Mouse (Mus musculus): ENCODE data around the gene Greb1. TPM values are rescaled to one million over a fixed set of nuclear protein-coding genes. Genes with fewer than 3 reads are reported as not detected.
A peak's percentile ranks its signal among the peaks of the same experiment; 100 is the strongest.

Greb1 gene
- polyA plus RNA-seq, 1 experiment from 2014 or later = 17.2 TPM

GRCm38 (mm10) chr12:16752236-16752840, 48.3 kb downstream of the Greb1 start:
- Histone ChIP-seq H3K27ac (replicated peaks) (no peak overlapping the region), H3K36me3 (replicated peaks) (peaks cover 32% of the 10 kb centered on the region), H3K4me1 (peaks cover 14% of the 10 kb centered on the region), H3K4me3 (no peak overlapping the region), H3K9me3 (no peaks in the 10 kb centered on the region), H3K27me3 (replicated peaks; ENCODE audit: low read depth, poor library complexity, severe bottlenecking) (no peaks in the 10 kb centered on the region)
- no peak for DNase-seq (ENCODE audit: low spot score)
- 73% methylated on average over 12 of the region's 12 CpGs for WGBS

GRCm38 (mm10) chr12:16751609-16752008, 49.1 kb downstream of the Greb1 start:
- WGBS = 94% methylated on average over 6 of the region's 6 CpGs
- no peaks in the 10 kb centered on the region for H3K9me3 ChIP-seq
- no peak overlapping the region for H3K4me3 ChIP-seq
- peaks cover 31% of the 10 kb centered on the region for H3K36me3 ChIP-seq (replicated peaks)
- H3K27me3 ChIP-seq (replicated peaks; ENCODE audit: low read depth, poor library complexity, severe bottlenecking) = no peaks in the 10 kb centered on the region
- H3K27ac ChIP-seq (replicated peaks) = no peak overlapping the region
- peaks cover 14% of the 10 kb centered on the region for H3K4me1 ChIP-seq
- no peak for DNase-seq (ENCODE audit: low spot score)

DNA sequence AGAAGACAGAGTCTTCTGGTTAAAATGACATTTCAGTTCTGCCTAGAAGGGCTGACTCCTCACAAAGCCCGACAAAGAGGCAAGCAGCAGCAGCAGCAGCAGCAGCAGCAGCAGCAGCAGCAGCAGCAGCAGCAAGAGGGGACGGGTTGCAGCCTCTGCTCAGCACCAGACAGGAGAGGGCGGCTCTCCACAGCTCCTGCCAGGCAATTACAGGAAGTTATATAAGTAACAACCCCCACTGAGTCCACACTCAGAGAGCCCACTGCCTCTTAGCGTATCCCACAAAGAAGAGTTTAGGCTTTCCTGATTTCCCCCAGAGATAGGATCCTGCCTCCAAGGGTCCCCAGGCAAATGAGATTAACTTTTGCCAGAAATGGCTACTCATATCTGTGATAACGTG, 60.6 kb downstream of the Greb1 start:
- no peak for DNase-seq (ENCODE audit: low spot score)
- no peaks in the 10 kb centered on the region for H3K9me3 ChIP-seq
- H3K4me3 ChIP-seq = no peak overlapping the region
- H3K4me1 ChIP-seq = peaks cover 54% of the 10 kb centered on the region
- peak overlapping the region; percentile 32 for H3K27ac ChIP-seq (replicated peaks)
- WGBS = 36% methylated on average over 5 of the region's 5 CpGs
- no peaks in the 10 kb centered on the region for H3K27me3 ChIP-seq (replicated peaks; ENCODE audit: low read depth, poor library complexity, severe bottlenecking)
- H3K36me3 ChIP-seq (replicated peaks) = peaks cover 19% of the 10 kb centered on the region

GRCm38 (mm10) chr12:16737266-16737665, 63.4 kb downstream of the Greb1 start:
- Histone ChIP-seq H3K27ac (replicated peaks) (no peak overlapping the region; the same call in 1 of the 2 replicates), H3K4me3 (no peak overlapping the region), H3K27me3 (replicated peaks; ENCODE audit: low read depth, poor library complexity, severe bottlenecking) (no peaks in the 10 kb centered on the region), H3K4me1 (peaks cover 73% of the 10 kb centered on the region), H3K9me3 (no peaks in the 10 kb centered on the region), H3K36me3 (replicated peaks) (peaks cover 29% of the 10 kb centered on the region)
- DNase-seq (ENCODE audit: low spot score) = no peak
- WGBS = 19% methylated on average over 5 of the region's 5 CpGs

- H3K4me3 ChIP-seq = no peak overlapping the region
- no peak overlapping the region for H3K27ac ChIP-seq (replicated peaks)
- peaks cover 86% of the 10 kb centered on the region for H3K4me1 ChIP-seq
- no peaks in the 10 kb centered on the region for H3K27me3 ChIP-seq (replicated peaks; ENCODE audit: low read depth, poor library complexity, severe bottlenecking)
- no peaks in the 10 kb centered on the region for H3K9me3 ChIP-seq
- DNase-seq (ENCODE audit: low spot score) = no peak
- 87% methylated on average over 3 of the region's 3 CpGs for WGBS
- H3K36me3 ChIP-seq (replicated peaks) = peaks cover 38% of the 10 kb centered on the region
These were observed 66.0 kb downstream of the Greb1 start for GRCm38 (mm10) chr12:16734698-16735097.

DNA sequence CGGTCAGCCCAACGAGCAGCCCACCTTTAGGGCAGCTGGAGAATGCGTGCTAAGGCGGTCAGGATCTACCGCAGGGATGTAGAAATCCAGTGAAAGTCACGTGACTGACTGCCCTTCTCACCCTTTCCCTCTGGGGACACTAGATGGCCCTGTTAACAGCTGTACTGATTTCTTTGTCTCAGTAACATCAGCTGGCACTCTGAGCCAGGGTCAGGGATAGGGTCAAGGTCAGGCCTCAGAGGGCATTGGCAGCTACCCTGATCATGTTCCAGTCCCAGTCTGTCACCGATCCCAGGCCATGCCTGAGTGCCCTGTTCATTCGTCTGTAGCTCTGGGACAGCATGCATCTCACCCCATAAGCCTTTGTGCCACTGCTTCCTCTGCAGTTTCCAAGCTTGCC, 66.7 kb downstream of the Greb1 start:
- H3K4me1 ChIP-seq = peaks cover 79% of the 10 kb centered on the region

GRCm38 (mm10) chr12:16731121-16731741, 69.5 kb downstream of the Greb1 start:
- peaks cover 53% of the 10 kb centered on the region for H3K4me1 ChIP-seq
- 56% methylated on average over 11 of the region's 11 CpGs for WGBS
- H3K9me3 ChIP-seq = no peaks in the 10 kb centered on the region
- peak overlapping the region; percentile 1; the same call in 1 of the 2 replicates for H3K27ac ChIP-seq (replicated peaks)
- H3K27me3 ChIP-seq (replicated peaks; ENCODE audit: low read depth, poor library complexity, severe bottlenecking) = no peaks in the 10 kb centered on the region
- no peak overlapping the region for H3K4me3 ChIP-seq
- DNase-seq (ENCODE audit: low spot score) = no peak
- peaks cover 61% of the 10 kb centered on the region for H3K36me3 ChIP-seq (replicated peaks)

More for the DNA sequence above, 66.7 kb downstream of the Greb1 start:
- H3K36me3 ChIP-seq (replicated peaks) = peaks cover 40% of the 10 kb centered on the region
- H3K9me3 ChIP-seq = no peaks in the 10 kb centered on the region
- DNase-seq (ENCODE audit: low spot score) = peak; percentile 63
- H3K27me3 ChIP-seq (replicated peaks; ENCODE audit: low read depth, poor library complexity, severe bottlenecking) = no peaks in the 10 kb centered on the region
- H3K27ac ChIP-seq (replicated peaks) = no peak overlapping the region; the same call in 1 of the 2 replicates
- 24% methylated on average over 8 of the region's 8 CpGs for WGBS
- no peak overlapping the region for H3K4me3 ChIP-seq

- Histone ChIP-seq H3K36me3 (replicated peaks) (peaks cover 59% of the 10 kb centered on the region), H3K27ac (replicated peaks) (no peak overlapping the region), H3K9me3 (no peaks in the 10 kb centered on the region), H3K27me3 (replicated peaks; ENCODE audit: low read depth, poor library complexity, severe bottlenecking) (no peaks in the 10 kb centered on the region), H3K4me1 (peaks cover 48% of the 10 kb centered on the region), H3K4me3 (no peak overlapping the region)
- 90% methylated on average over 11 of the region's 11 CpGs for WGBS
- no peak for DNase-seq (ENCODE audit: low spot score)
These were observed 70.5 kb downstream of the Greb1 start for GRCm38 (mm10) chr12:16730196-16730595.

GRCm38 (mm10) chr12:16728221-16728620, 72.5 kb downstream of the Greb1 start:
- Histone ChIP-seq H3K27ac (replicated peaks) (no peak overlapping the region), H3K9me3 (no peaks in the 10 kb centered on the region), H3K27me3 (replicated peaks; ENCODE audit: low read depth, poor library complexity, severe bottlenecking) (no peaks in the 10 kb centered on the region), H3K36me3 (replicated peaks) (peaks cover 66% of the 10 kb centered on the region), H3K4me3 (no peak overlapping the region), H3K4me1 (peaks cover 46% of the 10 kb centered on the region)
- DNase-seq (ENCODE audit: low spot score) = no peak
- WGBS = 89% methylated on average over 5 of the region's 5 CpGs

DNA sequence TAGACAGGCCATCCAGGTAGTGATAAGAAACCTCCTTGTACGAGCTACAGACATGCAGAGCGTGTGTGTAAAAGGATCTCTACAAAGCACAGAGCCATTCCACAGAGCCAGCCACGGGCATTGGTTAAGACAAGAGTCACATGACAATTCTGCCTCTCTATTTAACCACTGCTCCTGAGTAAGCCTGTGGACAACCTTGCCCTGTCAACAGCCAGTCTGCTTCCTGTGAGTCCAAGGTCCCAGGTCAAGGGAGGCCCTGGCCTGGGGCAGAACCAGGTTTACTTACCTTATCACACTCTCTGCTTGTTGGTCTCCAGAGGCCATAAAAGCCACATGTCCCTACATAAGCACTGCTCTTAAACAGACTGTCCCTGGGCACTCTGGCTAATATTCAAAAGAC, 74.5 kb downstream of the Greb1 start:
- H3K4me1 ChIP-seq = peaks cover 34% of the 10 kb centered on the region
- no peaks in the 10 kb centered on the region for H3K9me3 ChIP-seq
- H3K4me3 ChIP-seq = no peak overlapping the region
- 84% methylated on average over 3 of the region's 3 CpGs for WGBS
- H3K36me3 ChIP-seq (replicated peaks) = peaks cover 69% of the 10 kb centered on the region
- DNase-seq (ENCODE audit: low spot score) = no peak
- H3K27ac ChIP-seq (replicated peaks) = no peak overlapping the region
- H3K27me3 ChIP-seq (replicated peaks; ENCODE audit: low read depth, poor library complexity, severe bottlenecking) = no peaks in the 10 kb centered on the region

GRCm38 (mm10) chr12:16723601-16724000, 77.1 kb downstream of the Greb1 start:
- H3K27me3 ChIP-seq (replicated peaks; ENCODE audit: low read depth, poor library complexity, severe bottlenecking) = no peaks in the 10 kb centered on the region
- H3K4me1 ChIP-seq = peaks cover 24% of the 10 kb centered on the region
- 0 out of 2 replicates have a peak overlapping the region, but pooled peaks have one; percentile 7 for H3K27ac ChIP-seq (replicated peaks)
- H3K4me3 ChIP-seq = no peak overlapping the region
- WGBS = 31% methylated on average over 3 of the region's 3 CpGs
- H3K9me3 ChIP-seq = no peaks in the 10 kb centered on the region
- peak; percentile 43 for DNase-seq (ENCODE audit: low spot score)
- peaks cover 73% of the 10 kb centered on the region for H3K36me3 ChIP-seq (replicated peaks)

DNA sequence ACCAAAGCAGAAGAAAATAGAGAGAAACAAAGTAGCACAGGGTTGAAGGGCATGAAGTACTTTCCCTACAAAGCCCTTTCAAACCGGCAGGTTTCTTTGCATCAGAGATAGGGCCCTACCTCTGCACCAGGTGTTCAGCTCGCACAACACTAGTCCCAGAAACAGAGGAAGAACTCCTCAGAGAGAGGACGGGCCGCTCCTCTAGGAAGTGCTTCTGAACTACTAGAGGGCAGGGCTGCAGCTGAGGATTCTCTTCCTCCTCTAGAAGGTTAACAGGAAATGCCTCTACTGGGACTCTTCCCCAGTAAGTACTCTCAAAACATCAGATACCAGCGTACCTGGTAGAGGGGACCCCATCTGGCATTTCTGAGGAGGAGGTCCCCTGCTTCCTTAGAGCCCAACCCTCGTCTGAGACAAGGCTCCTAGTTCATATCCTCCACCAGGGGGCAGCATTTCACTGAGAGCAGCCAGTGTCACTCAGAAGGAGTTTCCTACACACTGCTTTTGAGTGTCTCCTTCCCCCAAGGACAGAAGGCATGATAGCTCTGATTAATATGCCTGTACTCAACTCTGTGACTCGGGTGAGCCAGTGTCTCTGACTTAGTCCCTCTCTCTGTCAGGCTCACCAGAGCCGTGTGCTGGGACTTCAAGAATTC, 81.9 kb downstream of the Greb1 start:
- no peaks in the 10 kb centered on the region for H3K9me3 ChIP-seq
- H3K27ac ChIP-seq (replicated peaks) = no peak overlapping the region
- H3K27me3 ChIP-seq (replicated peaks; ENCODE audit: low read depth, poor library complexity, severe bottlenecking) = no peaks in the 10 kb centered on the region
- no peak overlapping the region for H3K4me3 ChIP-seq
- peaks cover 8% of the 10 kb centered on the region for H3K4me1 ChIP-seq
- DNase-seq (ENCODE audit: low spot score) = peak; percentile 79
- peaks cover 70% of the 10 kb centered on the region for H3K36me3 ChIP-seq (replicated peaks)
- 49% methylated on average over 8 of the region's 8 CpGs for WGBS

GRCm38 (mm10) chr12:16717653-16718052, 83.0 kb downstream of the Greb1 start:
- no peaks in the 10 kb centered on the region for H3K27me3 ChIP-seq (replicated peaks; ENCODE audit: low read depth, poor library complexity, severe bottlenecking)
- H3K27ac ChIP-seq (replicated peaks) = no peak overlapping the region
- DNase-seq (ENCODE audit: low spot score) = peak; percentile 66
- H3K36me3 ChIP-seq (replicated peaks) = peaks cover 70% of the 10 kb centered on the region
- WGBS = 57% methylated on average over 1 of the region's 1 CpGs
- H3K9me3 ChIP-seq = no peaks in the 10 kb centered on the region
- H3K4me3 ChIP-seq = no peak overlapping the region
- no peaks in the 10 kb centered on the region for H3K4me1 ChIP-seq
